Mouse (Mus musculus): Measurements from ENCODE around the gene Jpt2.
"Not testable (repeated sequence)": the region's sequence is repeated elsewhere in the genome, so short reads cannot be mapped to it uniquely, and the experiment has no call there.

Jpt2 gene

DNA sequence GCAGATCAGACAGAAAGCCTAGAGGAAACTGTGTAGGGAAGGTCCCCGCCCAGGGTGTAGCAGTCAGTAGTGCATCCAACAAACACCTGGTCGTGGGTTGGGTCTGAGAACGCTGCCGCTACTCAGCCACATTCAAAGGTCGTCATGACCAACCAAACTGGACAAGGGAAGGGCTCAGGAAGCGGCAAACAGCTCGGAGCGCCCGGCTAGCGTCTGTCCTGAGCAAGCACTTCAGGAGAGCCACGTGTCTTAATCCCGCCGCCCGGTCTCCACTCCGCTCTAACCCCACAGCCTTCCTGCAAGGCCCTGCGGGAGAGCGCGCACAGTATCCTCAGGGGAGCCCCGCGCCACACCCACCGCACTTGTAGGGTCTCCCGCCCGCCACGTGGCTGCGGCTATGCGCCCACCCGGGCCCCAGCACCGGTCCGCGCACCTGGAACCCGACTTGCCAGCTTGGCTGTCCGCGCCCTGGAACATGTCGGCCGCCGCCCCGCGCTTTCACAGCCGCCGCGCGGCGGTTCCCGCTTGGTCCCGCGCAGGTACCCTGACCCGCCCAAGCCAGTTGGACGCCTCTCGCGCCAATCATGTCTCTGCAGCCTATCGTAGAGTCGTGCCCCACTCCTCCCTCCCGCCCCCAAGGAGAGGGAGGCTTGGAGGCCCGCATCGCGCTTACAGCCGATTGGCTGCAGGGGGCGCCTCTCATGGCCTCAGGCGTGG, at the start of gene Jpt2:
Gene Jpt2, minus strand, starts transcription at position 555 of the 717 bp plus-strand sequence.
- peak; percentile 99 for DNase-seq

- DNase-seq = no peak
These were observed 47.0 kb upstream of the Jpt2 start for GRCm38 (mm10) chr17:25007480-25007879.

DNA sequence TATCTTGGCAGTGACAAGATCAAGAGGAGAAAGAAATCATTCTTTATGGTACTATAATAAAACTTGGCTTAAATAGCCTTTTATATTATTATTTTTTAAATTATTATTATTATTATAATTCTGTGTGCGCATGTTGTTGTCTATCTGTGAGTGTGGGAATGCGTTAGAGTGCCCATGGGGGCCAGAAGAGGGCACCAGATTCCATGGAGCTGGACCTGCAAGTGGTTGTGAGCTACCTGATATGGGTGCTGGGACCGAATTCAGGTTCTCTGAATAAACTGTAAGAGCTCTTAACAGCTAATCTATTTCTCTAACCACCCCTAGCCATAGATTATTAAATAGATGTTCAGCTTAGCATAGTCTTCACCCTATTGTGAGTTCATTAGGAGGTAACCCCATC, 44.6 kb upstream of the Jpt2 start:
- no peak for DNase-seq

- no peak for DNase-seq
These were observed 34.2 kb upstream of the Jpt2 start for GRCm38 (mm10) chr17:24994721-24995120.

GRCm38 (mm10) chr17:24987221-24987620, 26.7 kb upstream of the Jpt2 start:
- DNase-seq = no peak

GRCm38 (mm10) chr17:24960852-24961715, 595 bp upstream of the Jpt2 start:
- DNase-seq = peak; percentile 12

GRCm38 (mm10) chr17:24959371-24959770, 1.1 kb downstream of the Jpt2 start:
- DNase-seq = no peak

DNA sequence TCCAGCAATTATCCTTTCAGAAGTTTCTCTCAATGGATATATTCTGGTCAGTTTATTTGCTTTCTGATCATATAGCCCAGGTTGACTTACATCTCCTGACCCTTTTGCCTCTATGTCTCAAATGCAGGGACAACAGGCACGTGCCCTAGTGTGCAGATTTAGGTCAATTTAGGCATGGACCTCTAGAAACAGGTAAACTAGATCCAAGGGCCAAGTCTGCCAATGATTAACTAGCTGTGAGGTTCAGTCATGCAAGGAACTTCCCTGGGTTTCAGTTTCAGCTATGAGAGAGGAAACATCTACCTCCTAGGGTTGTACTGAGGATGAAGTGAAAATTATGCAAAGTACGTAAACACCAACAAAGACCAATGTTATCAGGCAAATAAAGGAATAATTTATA, 7.2 kb downstream of the Jpt2 start:
- peak; percentile 11 for DNase-seq

GRCm38 (mm10) chr17:24950671-24951070, 9.8 kb downstream of the Jpt2 start:
- DNase-seq = peak; percentile 31

DNA sequence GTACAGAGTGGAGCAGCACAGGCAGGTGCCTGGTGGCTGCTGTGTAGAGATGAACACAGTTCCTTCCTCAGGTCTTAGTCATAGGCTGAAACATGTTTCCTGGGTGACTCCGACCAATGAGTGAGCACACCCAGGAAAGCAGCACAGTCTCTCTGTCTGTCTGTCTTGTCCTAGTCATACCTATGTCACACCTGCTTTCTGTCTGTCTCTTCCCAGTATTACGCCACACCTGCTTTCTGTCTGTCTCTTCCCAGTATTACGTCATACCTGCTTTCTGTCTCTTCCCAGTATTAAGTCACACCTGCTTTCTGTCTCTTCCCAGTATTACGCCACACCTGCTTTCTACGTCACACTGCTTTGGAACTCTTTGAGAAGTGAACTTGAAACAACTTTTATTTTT, 12.3 kb downstream of the Jpt2 start:
- no peak for DNase-seq

GRCm38 (mm10) chr17:24943589-24943988, 16.9 kb downstream of the Jpt2 start:
- DNase-seq = not testable (repeated sequence)

- no peak for DNase-seq
These were observed 17.5 kb downstream of the Jpt2 start for GRCm38 (mm10) chr17:24943036-24943435.

- not testable (repeated sequence) for DNase-seq
These were observed 18.0 kb downstream of the Jpt2 start for GRCm38 (mm10) chr17:24942453-24942852.

DNA sequence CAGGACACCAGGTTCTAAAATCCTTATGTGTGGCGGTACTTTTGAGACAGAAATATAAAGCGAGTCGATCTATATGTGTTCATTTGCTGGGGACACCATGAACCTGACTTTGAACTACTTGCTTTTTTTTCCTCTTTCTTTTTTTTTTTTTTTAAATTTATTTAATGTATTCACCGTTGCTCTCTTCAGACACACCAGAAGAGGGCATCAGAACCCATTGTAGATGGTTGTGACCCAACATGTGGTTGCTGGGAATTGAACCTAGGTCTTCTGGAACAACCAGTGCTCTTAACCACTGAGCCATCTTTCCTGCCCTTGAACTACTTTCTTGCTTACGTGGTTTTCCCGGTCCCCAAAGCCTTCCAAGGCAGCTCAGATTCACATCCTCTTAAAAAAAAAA, 23.2 kb downstream of the Jpt2 start:
- DNase-seq = no peak

DNA sequence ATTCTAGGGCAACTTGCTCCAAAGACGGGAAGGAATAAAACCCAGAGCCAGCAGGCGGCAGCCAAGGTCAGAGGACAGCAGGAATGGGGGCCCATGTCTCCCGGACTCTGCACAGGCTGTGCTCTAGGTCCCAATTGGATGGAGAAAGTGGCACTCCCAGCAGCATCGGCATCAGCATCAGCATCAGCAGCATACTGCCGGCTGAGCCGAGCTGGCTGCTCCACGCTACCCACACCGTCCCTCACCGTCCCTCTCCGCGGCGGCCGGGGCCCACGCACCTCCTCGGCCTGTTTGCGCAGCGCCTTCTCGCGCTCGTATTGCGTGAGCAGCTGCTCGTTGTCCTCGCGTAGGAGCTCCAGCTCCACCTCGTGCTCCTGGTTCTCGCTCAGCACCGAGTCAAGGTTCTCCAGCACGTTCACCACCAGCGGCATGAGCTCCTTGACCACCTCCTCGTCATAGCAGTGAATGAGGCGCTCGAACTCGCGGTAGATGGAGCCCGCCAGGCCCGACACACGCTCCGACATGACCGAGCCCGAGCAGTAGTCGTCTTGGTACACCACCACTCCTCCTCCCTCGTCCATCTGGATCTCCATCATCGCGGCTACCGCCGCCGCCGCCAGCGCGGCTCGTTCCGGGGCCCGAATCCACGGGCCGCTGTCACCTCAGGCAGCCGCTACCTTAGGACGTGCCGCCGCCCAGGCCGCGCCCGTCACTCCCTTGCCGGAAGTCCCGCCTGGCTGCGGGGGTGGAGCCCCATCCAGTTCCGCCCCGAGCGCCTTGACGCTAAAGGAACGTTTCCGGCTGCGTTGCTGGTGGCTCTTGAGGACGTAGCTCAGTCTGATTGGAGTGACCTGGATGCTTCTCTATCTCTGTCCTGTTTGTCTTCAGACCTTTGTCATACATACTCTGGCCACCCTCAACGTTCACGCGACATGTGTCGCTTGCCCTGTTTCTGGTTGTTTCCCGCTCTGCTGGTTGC, 23.9 kb downstream of the Jpt2 start, which contains the start of gene Mapk8ip3:
Gene Mapk8ip3, minus strand, starts transcription at position 719 of the 979 bp plus-strand sequence.
- DNase-seq = peak; percentile 97

DNA sequence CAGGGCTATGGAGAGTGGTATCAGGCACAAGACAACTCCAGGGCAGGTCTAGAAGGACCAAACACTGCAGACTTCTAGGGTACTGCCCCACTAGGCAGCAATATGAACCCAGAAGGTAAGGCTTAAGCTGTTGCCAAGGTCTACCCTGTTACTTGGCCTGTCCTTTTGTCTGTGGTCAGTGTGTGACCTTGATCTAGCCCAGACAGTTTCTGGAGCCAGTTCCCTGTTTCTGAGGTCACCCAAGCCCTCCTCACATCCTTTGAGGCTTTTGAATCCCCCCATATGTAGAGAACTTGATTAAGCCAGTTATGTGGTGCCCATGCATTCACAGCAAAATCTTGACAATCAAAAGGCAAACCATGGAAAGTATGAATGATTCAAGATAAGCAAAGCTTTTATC, 24.8 kb downstream of the Jpt2 start:
- no peak for DNase-seq

- DNase-seq = no peak
These were observed 25.6 kb downstream of the Jpt2 start for GRCm38 (mm10) chr17:24934926-24935325.

- DNase-seq = no peak
These were observed 27.3 kb downstream of the Jpt2 start for GRCm38 (mm10) chr17:24933163-24933562.

GRCm38 (mm10) chr17:24932431-24932830, 28.1 kb downstream of the Jpt2 start:
- DNase-seq = no peak

DNA sequence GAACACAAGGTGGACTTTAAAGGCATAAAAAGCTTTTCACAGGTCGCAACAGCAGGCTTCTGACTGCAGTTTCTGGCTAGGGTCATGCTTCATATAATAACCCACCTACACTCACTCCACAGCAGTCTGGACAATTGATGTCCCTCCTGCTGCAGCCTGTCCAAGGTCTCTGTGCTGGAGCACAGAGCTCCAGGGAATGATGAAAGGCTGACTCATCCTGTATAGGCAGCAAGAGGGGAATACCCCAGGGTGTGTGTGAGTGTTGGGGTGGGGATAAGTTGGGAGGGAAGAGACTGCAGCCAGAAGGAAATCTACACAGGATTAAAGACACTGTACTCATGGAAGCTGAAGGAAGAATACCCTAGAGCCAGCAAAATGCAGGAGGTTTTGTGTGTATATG, 31.0 kb downstream of the Jpt2 start:
- no peak for DNase-seq

DNA sequence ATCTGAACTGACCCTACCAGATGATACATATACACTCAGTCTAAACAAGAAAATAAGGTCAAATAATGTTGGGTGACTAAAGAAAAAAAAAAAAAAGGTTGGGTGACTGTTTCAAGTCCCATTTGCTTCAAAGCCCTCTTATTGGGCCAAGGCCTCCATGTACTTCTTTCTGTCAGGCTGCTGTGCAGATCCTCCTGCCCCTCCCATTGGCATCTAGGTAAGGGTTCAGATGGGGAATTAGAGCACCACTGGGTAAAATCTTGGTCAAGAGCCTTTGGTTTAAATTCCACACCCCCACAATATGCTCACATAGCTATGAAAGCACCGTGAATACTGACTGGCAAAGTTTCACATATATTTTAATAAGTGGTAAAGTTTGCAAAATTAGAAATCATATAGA, 37.2 kb downstream of the Jpt2 start:
- no peak for DNase-seq

DNA sequence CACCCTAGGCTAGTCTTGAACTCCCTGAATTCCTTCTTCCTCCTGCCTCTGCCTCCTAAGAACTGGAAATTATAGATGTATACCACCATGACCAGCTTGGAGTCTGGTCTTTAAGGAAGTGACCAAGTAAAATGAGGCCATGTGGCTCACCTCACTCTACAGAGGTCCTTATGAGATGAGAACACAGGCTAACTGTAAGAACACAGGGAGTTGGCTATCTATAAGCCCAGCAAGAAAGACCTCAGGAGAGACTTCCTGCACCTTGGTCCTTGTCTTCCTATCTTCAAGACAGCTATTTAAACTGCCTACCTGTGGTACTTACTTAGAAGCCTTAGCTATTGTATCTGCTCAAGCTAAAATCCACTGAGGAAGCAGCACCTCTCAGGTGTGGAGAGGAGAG, 46.5 kb downstream of the Jpt2 start:
- DNase-seq = no peak

- DNase-seq = no peak
These were observed 52.9 kb downstream of the Jpt2 start for GRCm38 (mm10) chr17:24907591-24907990.

All from liver (tissue).